Mouse (Mus musculus) liver, adult 2 months (tissue): ENCODE results near the gene Cdc42ep3.

ENCODE experiments used
- CTCF ChIP-seq: fragments of 200-500 bp; IDR thresholded peaks from 2 replicates; pipeline ENCODE4 v1.5.1; 2011; ENCODE audit warnings: low read depth, low read length, control low read depth
- POLR2A ChIP-seq: fragments of 200-500 bp; IDR thresholded peaks from 2 replicates; pipeline ENCODE4 v1.6.1; 2011; ENCODE audit warnings: low read length, control low read depth; ENCODE audit not compliant: insufficient read depth; ENCODE audit errors: extremely low read depth

DNA sequence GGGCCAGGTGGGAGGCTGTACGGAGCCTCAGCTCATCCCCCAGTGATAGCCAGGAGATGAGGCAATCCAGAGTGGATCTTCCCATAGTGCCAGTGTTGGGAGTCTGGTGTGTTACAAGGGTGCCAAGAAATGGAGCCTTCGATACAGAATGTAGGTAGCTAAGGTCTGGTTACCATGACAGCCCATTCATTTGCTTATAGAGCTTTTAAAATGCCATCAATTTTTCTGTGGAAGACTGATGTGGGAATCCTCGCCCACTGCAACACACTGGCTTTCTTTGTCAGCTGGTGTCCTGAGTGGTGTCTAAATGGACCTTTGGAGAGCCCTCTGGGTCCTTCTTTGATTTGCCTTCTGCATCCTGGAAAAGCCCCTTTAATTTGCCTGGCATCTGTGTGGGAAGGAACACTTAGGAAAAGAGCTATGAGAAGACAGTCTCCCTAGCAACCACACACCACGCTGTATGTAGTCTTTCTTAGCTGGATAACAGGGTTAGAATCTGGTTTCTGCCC, 28.0 kb downstream of the Cdc42ep3 start:
- no peak for TF ChIP-seq CTCF
- no peak for TF ChIP-seq POLR2A
